In the genomic region with DNA sequence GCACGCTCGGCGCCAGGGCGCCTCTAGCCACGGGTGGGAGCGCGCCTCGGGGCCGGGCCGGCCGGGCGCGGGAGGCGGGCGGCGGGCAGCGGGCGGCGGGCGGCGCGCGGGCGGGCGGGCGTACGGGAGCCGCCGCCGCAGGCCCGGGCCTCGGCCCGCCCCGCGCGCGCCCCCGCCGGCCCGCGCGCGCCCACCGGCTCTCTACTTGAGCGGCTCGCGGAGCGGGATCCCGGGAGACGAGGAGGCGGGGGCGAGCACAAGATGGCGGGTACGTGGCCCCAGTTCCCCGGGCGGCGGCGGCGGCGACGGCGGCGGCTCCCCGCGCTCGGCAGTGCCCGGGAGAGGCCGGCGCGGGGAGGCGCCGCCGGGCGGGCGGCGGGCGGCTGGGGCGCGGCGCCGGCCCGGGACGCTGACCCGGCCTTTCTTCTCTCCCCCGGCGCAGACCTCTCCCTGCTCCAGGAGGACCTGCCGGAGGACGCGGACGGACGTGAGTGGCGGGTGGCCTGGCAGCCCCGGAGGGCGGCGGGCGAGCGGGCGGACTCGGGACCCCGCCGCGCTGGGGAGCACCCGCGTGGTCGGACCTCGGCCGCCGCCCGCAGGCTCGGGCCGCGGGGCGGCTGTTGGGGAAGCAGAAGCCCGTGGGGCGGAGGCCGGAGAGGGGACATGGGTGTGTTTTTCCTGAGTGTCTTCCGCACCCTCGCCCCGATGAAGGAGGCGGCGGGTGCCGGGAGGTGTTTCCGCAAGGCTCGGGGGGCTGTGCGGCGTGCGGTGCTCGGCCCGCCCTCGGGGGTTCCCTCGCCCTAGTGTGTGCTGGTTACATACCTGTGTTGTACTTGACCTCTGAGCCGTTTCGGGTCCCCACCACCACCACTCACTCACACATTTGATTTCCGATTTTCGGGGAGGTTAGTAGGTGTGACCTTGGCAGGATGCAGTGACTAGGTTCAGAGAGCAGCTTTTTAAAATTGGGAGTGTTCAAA, we compare ENCODE assay signal across 8 mouse cellular contexts. TPM values are rescaled to one million over a fixed set of nuclear protein-coding genes. Genes with fewer than 3 reads are reported as not detected.
DNase-seq lines count a peak whose midpoint lies in the region; ATAC-seq lines count a peak whose summit lies in the region.

No protein-coding gene starts in this region.

- peak; percentile 70 for ATAC-seq in frontal cortex, adult (ENCODE audit: low TSS enrichment)
- ATAC-seq in hindbrain, embryonic 11.5 days (ENCODE audit: low FRiP score), result peak; percentile 58

- H3K27me3 ChIP-seq in hindbrain, embryonic 11.5 days (ENCODE audit: control insufficient read depth, insufficient read depth, low read length), result no peaks in the 10 kb centered on the region

- DNase-seq in Muller cell, postnatal 12 days (ENCODE audit: inconsistent ontology term), result peak; percentile 37
- peak; percentile 72 for DNase-seq in cerebellum, adult 8-10 months
- DNase-seq in hindbrain, embryonic 11.5 days (ENCODE audit: low spot score), result peak; percentile 87
- DNase-seq in layer of hippocampus, postnatal 25 days (ENCODE audit: extremely low spot score in 1 of 2, low spot score in 1 of 2), result peak; percentile 49 to 60
- DNase-seq in lung, postnatal 25 days (ENCODE audit: low spot score), result peak; percentile 79
- peak; percentile 82 for DNase-seq in ovary, postnatal 36 days (ENCODE audit: low spot score)
- DNase-seq in thymus, postnatal 14 days, result peak; percentile 85

- H3K4me1 ChIP-seq in hindbrain, embryonic 11.5 days (replicated peaks; ENCODE audit: control insufficient read depth, insufficient read depth, low read length), result no peaks in the 10 kb centered on the region

- peak overlapping the region; percentile 99 for H3K9ac ChIP-seq in hindbrain, embryonic 11.5 days (ENCODE audit: low read depth, low read length)

- under 1% methylated on average over 58 of the region's 135 CpGs for WGBS in hindbrain, embryonic 11.5 days

- peak overlapping the region; percentile 98 for H3K27ac ChIP-seq in hindbrain, embryonic 11.5 days (ENCODE audit: low read depth, low read length)

- peak overlapping the region; percentile 91 for H3K4me3 ChIP-seq in hindbrain, embryonic 11.5 days (ENCODE audit: low read depth, low read length)

- H3K4me2 ChIP-seq in hindbrain, embryonic 11.5 days (replicated peaks; ENCODE audit: low read depth, low read length), result peak overlapping the region; percentile 75

- H3K36me3 ChIP-seq in hindbrain, embryonic 11.5 days (ENCODE audit: control insufficient read depth, insufficient read depth, low read length), result no peaks in the 10 kb centered on the region

- no peaks in the 10 kb centered on the region for H3K9me3 ChIP-seq in hindbrain, embryonic 11.5 days (ENCODE audit: control insufficient read depth, low read length)

RNA-seq across cellular contexts. Expression of a gene that starts 1.1 kb away (rescaled TPM):
- 48.9 and 56.8 TPM in 2 replicates for polyA plus RNA-seq in hindbrain, embryonic 11.5 days (2014; fragmentation: Nextera tagmentation; extraction: Ambion mirVana)
- 10 to 100 TPM; 27.3 to 34.3 TPM for total RNA-seq in layer of hippocampus, postnatal 25 days (2021)

RNA-seq across cellular contexts. Expression of a gene that starts 10.9 kb away (rescaled TPM):
- 74.8 and 82.0 TPM in 2 replicates for polyA plus RNA-seq in hindbrain, embryonic 11.5 days (2014; fragmentation: Nextera tagmentation; extraction: Ambion mirVana)
- 10 to 100 TPM; 55.7 to 59.0 TPM for total RNA-seq in layer of hippocampus, postnatal 25 days (2021)

Comparison
In these comparisons a context has a peak if more than half of its experiments do, and no peak if none do; other contexts are left out.
1. Peak in every context shown above with its lines: DNase-seq, ATAC-seq, H3K4me3 ChIP-seq and H3K27ac ChIP-seq.
2. DNase-seq: peak in every context shown above with its lines; median percentile 87 in hindbrain, embryonic 11.5 days; 85 in thymus, postnatal 14 days; 82 in ovary, postnatal 36 days; 79 in lung, postnatal 25 days; 72 in cerebellum, adult 8-10 months; 54 in layer of hippocampus, postnatal 25 days; 37 in Muller cell, postnatal 12 days.